Mouse (Mus musculus) cerebellum, postnatal 4 days (tissue): ENCODE results near the gene Lrrc66.
"Not testable (repeated sequence)": the region's sequence is repeated elsewhere in the genome, so short reads cannot be mapped to it uniquely, and the experiment has no call there.

Source experiments
- DNase-seq, 2 experiments: peaks; one replicate each; pipeline ENCODE4 v3.0.0; 2022; ENCODE audit warnings: low spot score in 2 of 2, mixed read lengths in 1 of 2

Gene Lrrc66

GRCm38 (mm10) chr5:73613296-73613695, 19.0 kb downstream of the Lrrc66 start:
- DNase-seq: no peak

GRCm38 (mm10) chr5:73611071-73611470, 21.3 kb downstream of the Lrrc66 start:
- no peak for DNase-seq

- DNase-seq: no peak
Measured at GRCm38 (mm10) chr5:73604964-73605363, 27.4 kb downstream of the Lrrc66 start.

GRCm38 (mm10) chr5:73604542-73604941, 27.8 kb downstream of the Lrrc66 start:
- DNase-seq: no peak

GRCm38 (mm10) chr5:73602865-73603264, 29.5 kb downstream of the Lrrc66 start:
- no peak for DNase-seq

GRCm38 (mm10) chr5:73601361-73601763, 31.0 kb downstream of the Lrrc66 start:
- no peak for DNase-seq

- no peak for DNase-seq
Measured at GRCm38 (mm10) chr5:73599991-73600390, 32.3 kb downstream of the Lrrc66 start.

GRCm38 (mm10) chr5:73598943-73599695, 33.2 kb downstream of the Lrrc66 start:
- no peak for DNase-seq

GRCm38 (mm10) chr5:73587119-73587518, 45.2 kb downstream of the Lrrc66 start:
- DNase-seq: no peak

GRCm38 (mm10) chr5:73586597-73586996, 45.7 kb downstream of the Lrrc66 start:
- DNase-seq: no peak

- DNase-seq: no peak
Measured at GRCm38 (mm10) chr5:73585212-73586115, 46.9 kb downstream of the Lrrc66 start.

GRCm38 (mm10) chr5:73584011-73584410, 48.3 kb downstream of the Lrrc66 start:
- not testable (repeated sequence) for DNase-seq

GRCm38 (mm10) chr5:73578131-73578530, 54.2 kb downstream of the Lrrc66 start:
- no peak for DNase-seq

- DNase-seq: no peak
Measured at GRCm38 (mm10) chr5:73576708-73577107, 55.6 kb downstream of the Lrrc66 start.

GRCm38 (mm10) chr5:73574616-73575015, 57.7 kb downstream of the Lrrc66 start:
- no peak for DNase-seq

- no peak for DNase-seq
Measured at GRCm38 (mm10) chr5:73573789-73574188, 58.5 kb downstream of the Lrrc66 start.

- DNase-seq: no peak
Measured at GRCm38 (mm10) chr5:73572846-73573245, 59.5 kb downstream of the Lrrc66 start.

GRCm38 (mm10) chr5:73571395-73572156, 60.8 kb downstream of the Lrrc66 start:
- no peak for DNase-seq

- DNase-seq: no peak
Measured at GRCm38 (mm10) chr5:73569181-73569580, 63.1 kb downstream of the Lrrc66 start.

- DNase-seq: no peak
Measured at GRCm38 (mm10) chr5:73566892-73567291, 65.4 kb downstream of the Lrrc66 start.

- DNase-seq: no peak
Measured at GRCm38 (mm10) chr5:73566119-73566518, 66.2 kb downstream of the Lrrc66 start.

- peak in 1 of 2 experiments; percentile 38 for DNase-seq
Measured at GRCm38 (mm10) chr5:73564038-73564437, 68.3 kb downstream of the Lrrc66 start.
